Mouse (Mus musculus) ES-Bruce4 (cell line): ENCODE measurements around the gene Tcp11l2.

ENCODE experiments used
- CTCF ChIP-seq: IDR thresholded peaks from one replicate; pipeline ENCODE4 v1.8.1; 2011; ENCODE audit warnings: low read depth, low read length
- EP300 ChIP-seq: IDR thresholded peaks from 2 replicates; pipeline ENCODE4 v1.6.1; 2011; ENCODE audit warnings: low read depth, low read length; ENCODE audit not compliant: insufficient read depth
- POLR2A ChIP-seq: IDR thresholded peaks from one replicate; pipeline ENCODE4 v1.8.1; 2011; ENCODE audit warnings: low read length; ENCODE audit not compliant: insufficient read depth

DNA sequence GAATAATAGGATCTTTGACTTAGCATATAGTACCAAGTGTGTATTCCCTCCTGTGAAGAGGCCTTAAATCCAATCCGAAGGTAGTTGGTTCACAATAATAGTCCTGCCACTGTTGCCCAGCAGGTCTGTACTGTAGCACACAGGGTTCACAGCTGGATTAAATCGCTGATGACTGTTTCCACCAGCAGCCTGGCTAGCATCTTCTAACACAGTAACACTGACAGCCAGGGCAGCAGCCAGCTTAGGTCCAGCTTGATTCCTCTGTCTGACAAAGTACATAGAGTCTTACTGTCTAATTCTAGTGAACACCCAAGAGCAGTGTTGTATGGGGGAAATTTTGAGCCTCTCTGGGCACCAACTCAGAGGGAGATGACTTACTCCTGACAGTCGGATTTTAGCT is 16.3 kb downstream of the Tcp11l2 start:
- TF ChIP-seq POLR2A (no peak), CTCF (no peak), EP300 (no peak)
